Mouse (Mus musculus): ENCODE measurements around the gene Gm20721.
A peak's percentile ranks its signal among the peaks of the same experiment; 100 is the strongest.
"Not testable (repeated sequence)": the region's sequence is repeated elsewhere in the genome, so short reads cannot be mapped to it uniquely, and the experiment has no call there.

Gm20721 gene

GRCm38 (mm10) chr2:174329663-174330615 lies 16.6 kb downstream of the Gm20721 start:
- DNase-seq, result peak; percentile 89 to 96

DNA sequence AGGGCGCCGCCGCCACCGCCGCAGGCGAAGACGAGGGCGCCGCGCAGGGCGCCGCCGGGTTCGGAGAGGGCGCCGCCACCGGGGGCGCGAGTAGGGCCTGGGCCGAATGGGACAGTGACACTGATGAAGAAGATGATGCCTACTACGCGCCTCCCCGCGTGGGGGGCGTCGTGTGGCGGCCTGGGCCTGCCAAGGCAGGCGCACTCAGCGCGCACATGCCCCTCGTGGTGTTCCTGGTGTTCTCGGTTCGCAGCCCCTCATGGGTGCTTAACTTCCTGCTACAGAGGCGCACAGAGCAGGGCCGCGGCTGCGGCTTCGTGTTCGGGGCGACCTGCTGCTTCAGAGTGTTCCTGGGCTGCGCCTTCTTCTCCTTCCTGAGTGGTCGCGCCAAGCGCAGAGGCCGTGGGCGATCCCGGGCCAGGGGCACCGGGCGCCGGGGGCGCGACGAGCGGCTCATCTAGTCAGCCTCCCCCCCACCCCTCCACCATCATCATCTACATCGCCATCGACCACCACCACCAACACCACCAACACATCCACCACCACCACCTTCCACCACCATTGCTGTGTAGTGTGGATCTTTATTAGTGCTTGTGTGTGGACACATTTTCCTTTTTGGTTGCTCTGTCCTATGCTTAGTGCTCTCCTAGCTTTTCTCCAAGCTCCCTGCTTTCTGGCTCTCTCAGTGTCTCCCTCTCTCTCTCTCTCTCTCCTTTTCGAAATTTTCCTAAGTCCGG lies 17.4 kb downstream of the Gm20721 start:
- DNase-seq, result peak; percentile 51 to 55

DNA sequence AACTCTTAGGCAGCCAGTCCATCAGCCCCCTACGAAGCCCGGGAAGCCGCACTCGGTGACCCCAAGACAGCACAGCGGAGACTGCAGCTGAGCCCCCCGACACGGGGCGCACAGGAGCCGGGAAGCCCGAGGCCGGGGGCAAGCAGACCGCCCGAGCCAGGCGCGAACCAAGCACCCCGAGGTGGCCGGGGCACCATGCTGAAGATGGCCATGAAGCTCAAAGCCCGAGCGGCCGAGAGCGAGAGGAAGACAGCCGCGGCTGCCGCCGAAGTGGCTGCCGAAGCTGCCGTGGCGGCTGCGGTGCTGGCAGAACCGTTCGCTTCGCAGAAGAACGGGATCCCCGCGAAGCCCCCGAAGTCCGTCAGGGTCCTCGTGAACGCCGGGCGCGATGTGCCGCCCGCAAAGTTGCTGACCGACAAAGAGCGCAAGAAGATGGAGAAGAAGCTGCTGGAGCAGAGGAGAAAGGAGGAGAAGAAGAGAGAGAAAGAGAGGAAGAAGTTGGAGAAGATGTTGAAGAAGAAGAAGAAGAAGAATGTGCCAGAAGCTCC lies 18.1 kb downstream of the Gm20721 start:
- peak in 1 of 2 experiments; percentile 46 for DNase-seq

GRCm38 (mm10) chr2:174327295-174327981 lies 19.1 kb downstream of the Gm20721 start:
- peak; percentile 82 to 87 for DNase-seq

DNA sequence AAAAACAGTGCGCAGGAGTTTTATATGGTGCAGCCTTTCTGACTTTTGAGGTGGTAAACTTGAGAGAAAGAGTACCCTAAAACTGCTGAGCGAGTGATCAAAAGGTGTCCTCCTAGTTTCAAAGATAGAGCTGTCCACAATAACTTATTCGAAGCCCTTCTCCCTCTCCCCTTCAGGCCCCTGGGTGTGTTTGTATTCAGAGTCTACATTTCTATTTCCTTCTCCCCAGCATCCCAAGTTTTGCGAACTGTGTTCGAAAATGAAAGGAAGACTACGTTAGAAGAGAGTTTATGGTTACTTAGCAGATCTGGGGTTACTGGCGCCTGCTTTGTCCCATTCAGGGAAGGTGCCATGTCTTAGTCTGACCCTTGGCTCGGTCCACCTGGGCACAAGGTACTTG lies 20.0 kb downstream of the Gm20721 start:
- DNase-seq, result no peak

DNA sequence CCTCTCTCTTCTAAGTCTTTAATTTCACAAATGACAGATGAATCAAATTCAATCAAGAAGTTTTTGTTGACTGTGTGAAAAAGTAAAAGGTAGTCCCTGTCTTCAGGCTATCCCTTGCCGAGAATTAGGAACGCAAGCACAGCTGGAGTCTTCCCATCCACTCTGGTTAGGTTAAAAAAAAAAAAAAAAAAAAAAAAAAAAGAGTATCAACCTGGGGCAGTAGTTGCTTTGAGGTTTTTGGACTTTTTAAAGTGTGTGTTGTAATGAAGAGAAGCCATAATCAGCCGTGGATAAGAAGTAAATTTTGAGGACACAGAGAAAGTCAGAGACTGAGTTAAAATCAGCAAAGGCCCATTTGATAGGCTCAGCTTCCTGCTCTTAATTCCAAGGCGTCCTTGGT lies 20.5 kb downstream of the Gm20721 start:
- DNase-seq, result no peak

GRCm38 (mm10) chr2:174316661-174317060 lies 29.9 kb downstream of the Gm20721 start:
- DNase-seq, result no peak

- DNase-seq, result not testable (repeated sequence)
Observed at GRCm38 (mm10) chr2:174315445-174315844, 31.1 kb downstream of the Gm20721 start.

DNA sequence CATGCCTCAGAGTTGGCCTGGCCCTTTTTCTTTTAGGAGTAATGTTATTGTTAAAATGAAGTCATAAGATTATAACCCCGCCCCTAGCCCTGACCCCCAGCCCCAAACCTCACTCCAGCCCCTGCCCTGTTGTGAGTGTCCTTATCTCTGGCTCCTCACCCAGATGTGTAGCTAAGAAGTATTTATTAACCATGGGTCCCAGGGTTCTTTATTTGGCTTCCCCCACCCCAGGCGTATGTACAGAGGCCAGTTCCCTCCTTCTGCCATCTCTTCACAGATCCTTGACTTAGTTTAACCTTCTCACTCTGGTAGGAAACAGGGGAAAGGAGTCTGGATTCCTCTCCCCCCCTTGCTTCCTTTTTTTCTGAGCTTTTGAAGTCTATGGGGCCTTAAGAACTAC lies 33.9 kb downstream of the Gm20721 start:
- no peak for DNase-seq

- DNase-seq, result peak; percentile 70 to 85
Observed at GRCm38 (mm10) chr2:174312118-174312647, 34.3 kb downstream of the Gm20721 start.

DNA sequence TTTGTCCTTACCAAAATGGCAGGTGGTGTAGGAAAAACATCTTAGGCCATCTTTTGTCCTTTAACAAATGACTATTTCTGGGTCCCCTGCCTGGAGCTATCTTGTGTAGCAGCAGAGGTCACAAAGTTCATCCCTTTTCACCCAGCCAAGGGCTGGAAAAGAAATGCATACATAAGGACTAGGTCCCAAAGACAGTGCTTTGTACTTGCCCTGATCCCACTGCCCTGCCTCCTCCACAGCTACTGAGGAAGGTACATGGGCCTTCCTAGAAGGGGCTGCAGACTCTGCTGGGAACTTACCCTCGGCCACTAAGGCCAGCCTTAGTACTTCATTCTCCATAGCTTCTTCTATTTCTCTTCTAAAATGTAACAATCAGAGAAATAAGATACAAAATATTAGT lies 34.9 kb downstream of the Gm20721 start:
- no peak for DNase-seq

- peak; percentile 46 to 66 for DNase-seq
Observed at GRCm38 (mm10) chr2:174310913-174311514, 35.5 kb downstream of the Gm20721 start.

DNA sequence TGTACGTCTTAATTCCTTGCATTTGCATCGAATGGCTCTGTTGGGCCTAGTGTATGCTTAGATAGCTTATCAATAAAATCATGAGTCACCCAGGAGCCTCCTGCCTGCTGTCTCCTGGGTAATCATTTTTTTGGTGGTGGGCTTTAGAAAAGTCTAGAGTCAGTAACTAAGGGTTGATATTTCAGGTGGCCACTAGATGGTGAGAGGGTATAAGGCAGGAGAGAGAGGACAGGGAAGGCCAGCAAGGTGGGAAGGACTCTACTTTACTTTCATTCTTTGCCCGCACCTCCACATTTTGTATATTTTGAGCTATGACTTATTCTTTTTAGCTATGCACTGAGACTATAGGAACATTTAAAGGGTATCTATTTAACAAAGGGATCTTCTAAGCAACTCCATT lies 38.6 kb downstream of the Gm20721 start:
- no peak for DNase-seq

GRCm38 (mm10) chr2:174305646-174306045 lies 40.9 kb downstream of the Gm20721 start:
- no peak for DNase-seq

DNA sequence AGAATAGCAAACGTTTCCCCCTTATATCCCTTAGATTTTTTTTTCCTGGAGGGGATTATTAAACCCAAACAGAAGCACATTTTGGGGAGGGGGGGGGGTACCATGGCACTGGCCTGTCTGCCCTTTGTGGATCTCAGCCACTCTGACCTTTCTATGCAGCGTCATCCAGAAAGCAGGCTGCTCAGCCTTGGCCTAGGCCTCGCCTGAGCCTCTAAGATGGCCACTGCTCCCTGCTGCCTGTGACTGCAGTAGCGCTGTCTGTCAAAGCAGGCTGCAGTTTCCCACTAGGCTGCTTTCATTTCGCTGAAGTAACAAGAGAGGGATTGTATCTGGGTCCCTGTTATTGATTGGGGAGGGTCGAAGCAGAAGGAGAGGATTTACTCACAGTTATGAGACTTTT lies 44.0 kb downstream of the Gm20721 start:
- DNase-seq, result no peak

DNA sequence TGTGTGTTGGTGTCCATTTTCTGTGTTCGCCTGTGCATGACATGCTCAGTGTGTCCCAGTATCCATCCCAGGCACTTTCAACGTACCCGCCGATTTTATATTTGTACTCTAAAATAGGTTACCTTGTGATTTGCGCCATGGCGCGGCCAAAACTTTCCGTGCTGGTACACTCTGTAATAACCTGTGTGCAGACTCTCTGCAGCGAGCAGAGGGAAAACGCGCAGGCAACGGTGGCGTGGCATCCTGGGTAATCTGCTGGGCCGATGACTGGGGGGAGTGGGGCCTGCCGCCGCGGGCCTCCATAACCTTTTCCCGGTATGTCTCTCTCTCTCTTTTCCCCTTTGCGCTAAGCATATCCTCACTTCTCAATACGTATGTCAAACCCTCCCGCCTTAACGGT lies 45.8 kb downstream of the Gm20721 start:
- DNase-seq, result no peak

DNA sequence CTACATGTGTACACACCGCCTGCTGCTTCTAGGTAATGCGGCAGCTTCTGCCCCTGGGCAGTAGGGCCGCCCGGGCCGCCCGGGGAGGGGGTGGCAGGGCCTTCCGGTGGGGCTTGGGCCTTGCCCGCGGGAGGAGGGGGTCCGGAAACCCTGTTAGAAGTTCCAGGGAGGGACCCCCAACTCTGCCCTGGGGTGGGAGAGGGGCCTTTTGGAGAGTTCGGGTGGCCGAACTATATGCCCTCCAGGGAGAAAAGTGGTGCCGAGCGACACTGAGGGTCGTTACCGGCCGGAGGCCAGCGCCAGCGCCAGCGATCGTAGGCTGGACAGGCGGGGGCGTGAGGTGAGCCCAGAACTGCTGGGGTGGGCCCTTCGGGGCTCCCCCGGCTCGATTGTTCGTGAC lies 46.3 kb downstream of the Gm20721 start:
- DNase-seq, result no peak

DNA sequence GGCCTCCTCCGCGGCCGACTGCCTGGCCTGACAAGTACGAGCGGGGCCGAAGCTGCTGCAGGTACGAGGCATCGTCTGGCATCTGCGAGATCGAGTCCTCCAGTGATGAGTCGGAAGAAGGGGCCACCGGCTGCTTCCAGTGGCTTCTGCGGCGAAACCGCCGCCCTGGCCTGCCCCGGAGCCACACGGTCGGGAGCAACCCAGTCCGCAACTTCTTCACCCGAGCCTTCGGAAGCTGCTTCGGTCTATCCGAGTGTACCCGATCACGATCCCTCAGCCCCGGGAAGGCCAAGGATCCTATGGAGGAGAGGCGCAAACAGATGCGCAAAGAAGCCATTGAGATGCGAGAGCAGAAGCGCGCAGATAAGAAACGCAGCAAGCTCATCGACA lies 46.7 kb downstream of the Gm20721 start:
- DNase-seq, result no peak

DNA sequence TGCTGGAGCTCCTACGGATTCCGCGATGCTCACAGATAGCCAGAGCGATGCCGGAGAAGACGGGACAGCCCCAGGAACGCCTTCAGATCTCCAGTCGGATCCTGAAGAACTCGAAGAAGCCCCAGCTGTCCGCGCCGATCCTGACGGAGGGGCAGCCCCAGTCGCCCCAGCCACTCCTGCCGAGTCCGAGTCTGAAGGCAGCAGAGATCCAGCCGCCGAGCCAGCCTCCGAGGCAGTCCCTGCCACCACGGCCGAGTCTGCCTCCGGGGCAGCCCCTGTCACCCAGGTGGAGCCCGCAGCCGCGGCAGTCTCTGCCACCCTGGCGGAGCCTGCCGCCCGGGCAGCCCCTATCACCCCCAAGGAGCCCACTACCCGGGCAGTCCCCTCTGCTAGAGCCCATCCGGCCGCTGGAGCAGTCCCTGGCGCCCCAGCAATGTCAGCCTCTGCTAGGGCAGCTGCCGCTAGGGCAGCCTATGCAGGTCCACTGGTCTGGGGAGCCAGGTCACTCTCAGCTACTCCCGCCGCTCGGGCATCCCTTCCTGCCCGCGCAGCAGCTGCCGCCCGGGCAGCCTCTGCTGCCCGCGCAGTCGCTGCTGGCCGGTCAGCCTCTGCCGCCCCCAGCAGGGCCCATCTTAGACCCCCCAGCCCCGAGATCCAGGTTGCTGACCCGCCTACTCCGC lies 47.3 kb downstream of the Gm20721 start:
- DNase-seq, result no peak

- DNase-seq, result no peak
Observed at GRCm38 (mm10) chr2:174298471-174298870, 48.0 kb downstream of the Gm20721 start.

DNA sequence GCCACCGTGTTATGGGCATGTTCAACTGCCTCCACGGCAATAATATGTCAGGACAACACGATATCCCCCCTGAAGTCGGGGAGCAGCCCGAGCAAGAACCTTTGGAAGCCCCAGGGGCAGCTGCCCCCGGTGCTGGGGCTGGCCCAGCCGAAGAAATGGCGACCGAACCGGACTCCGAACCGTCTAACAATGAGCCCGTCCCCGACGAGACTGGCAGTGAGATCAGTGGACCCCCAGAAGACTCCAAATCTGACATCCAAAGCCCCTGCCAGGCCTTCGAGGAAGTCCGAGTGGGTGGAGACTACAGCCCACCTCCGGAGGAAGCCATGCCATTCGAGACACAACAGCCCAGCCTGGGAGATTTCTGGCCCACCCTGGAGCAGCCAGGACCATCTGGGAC lies 48.7 kb downstream of the Gm20721 start:
- DNase-seq, result no peak

- peak in 1 of 2 experiments; percentile 52 for DNase-seq
Observed at GRCm38 (mm10) chr2:174297086-174297571, 49.4 kb downstream of the Gm20721 start.
